Mouse (Mus musculus): Measurements from ENCODE around the gene Arhgef11. TPM values are rescaled to one million over a fixed set of nuclear protein-coding genes. Genes with fewer than 3 reads are reported as not detected.
"Not testable (repeated sequence)": the region's sequence is repeated elsewhere in the genome, so short reads cannot be mapped to it uniquely, and the experiment has no call there.

Arhgef11 gene
- 10 to 100 TPM; 20.4 TPM for total RNA-seq (2021)

- intact Hi-C loops (cut with DNase I): loop anchor here (5.0 kb wide), 1 partner anchor 95 kb away; no protein-coding TSS in a partner anchor
- peak; percentile 79 to 87 for DNase-seq
Measured at GRCm38 (mm10) chr3:87616957-87617810, at the start of gene Arhgef11. Arhgef11 (plus strand) TSS chr3:87617559.

DNA sequence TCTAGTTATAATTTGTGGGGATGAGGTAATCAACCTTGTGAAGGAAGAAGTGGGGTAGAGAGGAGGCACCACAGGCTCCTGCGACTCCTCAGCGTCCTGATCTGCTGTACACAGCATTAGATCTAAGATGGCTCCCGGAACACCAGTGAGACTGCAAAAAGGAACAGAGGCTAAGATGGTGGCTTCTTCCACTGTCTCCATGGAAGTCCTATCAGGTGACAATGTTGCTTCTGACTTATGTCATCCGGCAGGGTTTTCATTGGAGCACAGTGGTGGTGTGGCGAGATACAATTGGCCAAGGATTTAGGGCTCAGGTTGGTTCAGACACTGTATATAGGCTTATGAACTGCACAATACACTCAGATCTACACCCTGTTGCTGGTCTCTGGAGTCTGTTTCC is 48.7 kb upstream of the Arhgef11 start:
- DNase-seq: no peak
- intact Hi-C loops (cut with DNase I): loop anchor here (10.0 kb wide), 1 partner anchor 534 kb away; no protein-coding TSS in a partner anchor

DNA sequence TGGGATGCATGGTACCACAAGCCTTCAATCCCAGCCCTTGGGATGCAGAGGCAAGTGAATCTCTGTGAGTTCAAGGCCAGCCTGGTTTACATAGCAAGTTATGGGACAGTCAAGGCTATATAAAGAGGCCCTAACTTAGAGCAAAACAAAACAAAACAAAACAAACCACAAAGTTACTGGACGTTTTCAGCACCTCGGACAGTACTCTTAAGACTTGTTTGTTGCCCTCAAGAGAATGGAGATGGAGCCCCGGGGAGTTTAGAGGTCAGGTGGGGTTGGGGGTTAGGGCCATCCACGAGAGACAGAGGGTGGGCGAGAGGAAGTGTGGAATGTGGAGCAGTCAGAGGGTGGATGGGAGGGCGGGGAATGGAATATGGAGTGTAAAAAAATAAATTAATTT is 41.6 kb upstream of the Arhgef11 start:
- intact Hi-C loops (cut with DNase I): no loop called here
- no peak for DNase-seq

GRCm38 (mm10) chr3:87582259-87582658 is 35.1 kb upstream of the Arhgef11 start:
- intact Hi-C loops (cut with DNase I): no loop called here
- DNase-seq: no peak

GRCm38 (mm10) chr3:87593793-87594192 is 23.6 kb upstream of the Arhgef11 start:
- intact Hi-C loops (cut with DNase I): no loop called here
- no peak for DNase-seq

DNA sequence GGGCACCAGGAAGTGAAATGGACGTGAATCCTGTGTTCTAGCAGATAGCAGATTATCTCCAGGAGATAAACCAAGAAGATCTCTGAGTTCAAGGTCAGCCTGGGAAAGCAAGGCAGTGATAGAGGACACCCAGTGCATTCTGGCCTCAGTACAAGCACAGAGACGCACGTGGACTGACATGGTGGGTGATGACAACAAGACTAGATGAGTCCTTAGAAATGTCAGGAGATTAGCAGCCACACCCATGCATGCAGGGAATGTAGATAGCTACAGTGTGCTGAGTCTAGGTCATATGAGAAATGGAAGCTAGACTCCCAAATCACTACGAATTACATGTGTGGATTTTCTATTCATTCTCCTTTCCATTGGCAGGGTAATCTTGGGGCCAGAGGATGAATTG is 22.0 kb upstream of the Arhgef11 start:
- intact Hi-C loops (cut with DNase I); DNase-seq: not testable (repeated sequence)

- intact Hi-C loops (cut with DNase I); DNase-seq: not testable (repeated sequence)
Measured at GRCm38 (mm10) chr3:87601077-87601476, 16.3 kb upstream of the Arhgef11 start.

DNA sequence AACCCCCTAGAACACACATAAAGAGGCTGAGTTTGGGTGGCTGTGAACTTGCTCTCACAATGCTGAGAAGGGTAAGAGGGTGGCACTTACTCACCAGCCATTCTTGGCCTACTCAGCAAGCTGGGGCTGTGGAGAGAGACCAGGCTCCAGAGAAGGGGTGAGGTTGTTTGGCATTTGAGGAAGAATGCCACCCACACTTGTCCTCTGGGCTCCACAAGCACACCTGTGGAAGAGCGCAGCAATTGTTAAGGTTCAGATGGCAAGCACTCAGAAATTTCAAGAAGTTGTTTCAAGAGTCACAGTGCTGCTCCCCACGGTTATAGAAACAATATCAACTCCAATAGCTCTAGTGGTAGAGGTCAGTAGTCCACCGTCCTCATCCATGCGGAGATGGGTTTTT is 1.0 kb upstream of the Arhgef11 start:
- intact Hi-C loops (cut with DNase I): loop anchor here (5.0 kb wide), 1 partner anchor 94 kb away; no protein-coding TSS in a partner anchor
- DNase-seq: no peak

DNA sequence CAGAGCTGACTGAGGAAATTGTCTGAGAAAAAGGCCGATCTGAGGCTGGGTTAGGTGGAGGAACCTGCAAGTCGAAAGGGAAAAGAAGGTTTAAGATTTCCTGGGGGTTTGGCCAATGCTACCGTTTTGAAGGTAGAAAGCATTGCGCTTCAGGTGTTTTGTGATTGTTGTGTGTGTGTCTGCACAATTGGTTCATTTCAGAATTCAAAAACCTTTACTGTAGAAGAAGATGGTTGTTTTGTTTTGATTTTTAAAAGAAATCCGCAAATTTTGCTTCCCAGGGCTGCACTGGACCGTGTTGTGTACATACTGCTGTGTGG is 412 bp downstream of the Arhgef11 start:
- no peak for DNase-seq
- intact Hi-C loops (cut with DNase I): loop anchor here (5.0 kb wide), 1 partner anchor 95 kb away; no protein-coding TSS in a partner anchor

GRCm38 (mm10) chr3:87618240-87618639 is 881 bp downstream of the Arhgef11 start:
- intact Hi-C loops (cut with DNase I): loop anchor here (5.0 kb wide), 1 partner anchor 96 kb away; no protein-coding TSS in a partner anchor
- no peak for DNase-seq

- no peak for DNase-seq
- intact Hi-C loops (cut with DNase I): loop anchor here (5.0 kb wide), 1 partner anchor 97 kb away; no protein-coding TSS in a partner anchor
Measured at GRCm38 (mm10) chr3:87618981-87619710, 1.8 kb downstream of the Arhgef11 start.

GRCm38 (mm10) chr3:87620218-87620891 is 3.0 kb downstream of the Arhgef11 start:
- intact Hi-C loops (cut with DNase I): no loop called here
- DNase-seq: no peak

DNA sequence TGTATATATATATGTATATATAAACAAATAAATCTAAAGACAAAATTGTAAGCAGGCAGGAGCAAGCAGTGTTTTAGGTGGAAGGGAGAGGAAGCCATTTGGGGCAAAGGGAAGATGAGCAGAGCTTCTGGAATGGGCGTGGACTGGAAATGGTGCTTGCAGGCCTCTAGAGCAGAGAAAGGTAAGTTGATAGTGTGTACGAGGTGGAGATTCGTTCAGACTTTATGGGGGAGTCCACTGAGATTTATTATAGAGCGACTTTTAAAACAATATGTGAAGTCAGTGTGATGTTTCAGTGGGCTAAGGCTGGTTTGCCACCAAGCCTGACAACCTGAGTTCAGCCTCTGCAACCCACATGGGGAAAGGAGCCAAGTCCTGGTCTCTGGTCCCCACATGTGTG is 7.5 kb downstream of the Arhgef11 start:
- DNase-seq: no peak
- intact Hi-C loops (cut with DNase I): no loop called here

DNA sequence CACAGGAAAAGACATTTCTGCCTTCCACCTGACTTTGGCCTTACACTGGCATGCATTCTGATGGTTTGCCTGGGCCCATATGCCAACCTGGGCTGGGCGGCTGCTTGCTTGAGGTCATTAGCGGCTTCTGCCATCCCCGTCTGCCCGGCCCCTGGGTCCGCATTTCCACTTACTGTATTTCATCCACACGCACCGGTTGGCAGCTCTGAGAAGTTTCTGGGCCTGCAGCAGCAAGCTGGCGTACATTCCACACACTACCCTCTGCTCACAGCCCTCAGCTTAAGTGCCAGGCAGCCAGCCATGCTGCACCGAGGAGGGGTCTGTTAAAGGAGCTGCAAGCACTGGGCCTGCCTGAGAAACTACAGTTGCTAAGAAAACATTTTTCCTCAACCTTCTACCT is 13.5 kb downstream of the Arhgef11 start:
- DNase-seq: no peak

GRCm38 (mm10) chr3:87631408-87631807 is 14.0 kb downstream of the Arhgef11 start:
- intact Hi-C loops (cut with DNase I): no loop called here
- DNase-seq: no peak

More for the DNA sequence above, 13.5 kb downstream of the Arhgef11 start:
- intact Hi-C loops (cut with DNase I): no loop called here

DNA sequence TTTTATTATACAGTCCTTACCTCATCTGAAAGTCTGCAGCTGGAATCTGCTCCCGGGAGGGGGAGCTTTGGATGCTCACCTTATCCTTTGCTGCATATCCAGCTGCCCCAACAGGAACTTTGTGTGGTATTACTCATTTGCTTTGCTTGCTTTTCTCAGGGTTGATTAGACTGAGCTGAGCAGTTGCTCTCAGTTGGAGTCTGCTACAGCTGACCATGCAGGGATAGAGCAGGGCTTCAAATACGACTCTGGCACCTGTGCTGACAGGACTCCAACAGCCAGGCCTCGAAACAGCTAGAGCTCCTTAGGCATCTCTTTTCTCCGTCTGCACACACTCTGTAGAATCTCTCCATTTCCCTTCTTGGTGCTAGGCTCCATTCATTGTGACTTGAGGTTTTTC is 18.2 kb downstream of the Arhgef11 start:
- DNase-seq: no peak
- intact Hi-C loops (cut with DNase I): no loop called here

- DNase-seq: no peak
- intact Hi-C loops (cut with DNase I): no loop called here
Measured at GRCm38 (mm10) chr3:87643453-87643852, 26.1 kb downstream of the Arhgef11 start.

- intact Hi-C loops (cut with DNase I): no loop called here
- DNase-seq: no peak
Measured at GRCm38 (mm10) chr3:87646174-87646573, 28.8 kb downstream of the Arhgef11 start.

DNA sequence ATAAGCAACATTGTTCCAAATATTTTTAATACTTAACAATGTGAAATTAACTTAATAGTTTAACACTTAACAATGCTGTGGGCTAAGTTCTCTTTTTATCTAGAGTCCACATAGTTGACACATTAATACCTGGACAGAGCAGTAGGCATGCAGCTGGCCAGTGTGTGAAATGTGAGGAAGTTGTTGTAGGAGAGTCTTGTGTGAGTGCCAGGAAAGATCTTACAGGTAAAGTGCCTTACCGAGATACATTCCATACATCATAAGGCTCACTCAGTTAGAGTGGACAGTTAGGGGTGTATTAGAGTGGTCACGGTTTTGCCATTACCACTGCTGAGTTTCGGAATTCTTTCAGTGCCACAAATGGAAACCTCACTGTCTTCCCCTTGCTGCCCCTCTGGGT is 31.7 kb downstream of the Arhgef11 start:
- DNase-seq: no peak
- intact Hi-C loops (cut with DNase I): no loop called here

GRCm38 (mm10) chr3:87658348-87658747 is 41.0 kb downstream of the Arhgef11 start:
- intact Hi-C loops (cut with DNase I): no loop called here

More at GRCm38 (mm10) chr3:87658348-87658747, 41.0 kb downstream of the Arhgef11 start:
- no peak for DNase-seq
